Mouse (Mus musculus) left cerebral cortex, adult 8-10 months (tissue): ENCODE results near the gene Retn. TPM values are rescaled to one million over a fixed set of nuclear protein-coding genes. Genes with fewer than 3 reads are reported as not detected.

ENCODE experiments used
- total RNA-seq, 4 experiments: library from RNA; stranded (reverse); gene quantifications; 2 replicates each; pipeline ENCODE4 v1.2.4; 2022

Gene Retn
- total RNA-seq, 4 experiments from 2014 or later: 0.96 to 1.5 (median 1.1) TPM

Other genes starting within 250 kb of the Retn start
- gene Pex11g, start 188.1 kb upstream of the Retn start, total RNA-seq: 1 to 10 TPM in 1 of 4 experiments, under 1 TPM in 3; 0.41 to 1.0 (median 0.90) TPM
- gene Tex45, start 184.9 kb upstream of the Retn start, total RNA-seq: under 1 TPM in 1 of 4 experiments, not detected in 3; 0.30 TPM
- 10 to 100 TPM; 30.8 to 36.0 (median 31.9) TPM for gene Zfp358, start 162.6 kb upstream of the Retn start, total RNA-seq
- 100 to 1,000 TPM in 1 of 4 experiments, 10 to 100 TPM in 3; 85.3 to 100 (median 94.8) TPM for gene Mcoln1, start 155.3 kb upstream of the Retn start, total RNA-seq
- gene Pnpla6, start 140.4 kb upstream of the Retn start, total RNA-seq: 10 to 100 TPM; 62.6 to 70.7 (median 67.0) TPM
- gene C330021F23Rik, start 87.8 kb upstream of the Retn start, total RNA-seq: not detected
- 10 to 100 TPM; 29.0 to 34.2 (median 32.6) TPM for gene Camsap3, start 68.5 kb upstream of the Retn start, total RNA-seq
- 10 to 100 TPM; 38.1 to 41.5 (median 40.5) TPM for gene Xab2, start 34.5 kb upstream of the Retn start, total RNA-seq
- 10 to 100 TPM; 55.9 to 90.3 (median 75.7) TPM for gene Pet100, start 34.2 kb upstream of the Retn start, total RNA-seq
- gene Pcp2, start 30.2 kb upstream of the Retn start, total RNA-seq: not detected
- gene Stxbp2, start 24.8 kb upstream of the Retn start, total RNA-seq: 10 to 100 TPM; 55.4 to 80.3 (median 63.3) TPM
- under 1 TPM in 2 of 4 experiments, not detected in 2; 0.42 to 0.59 TPM for gene Mcemp1, start 10.0 kb downstream of the Retn start, total RNA-seq
- gene Fcor, start 16.6 kb downstream of the Retn start, total RNA-seq: 10 to 100 TPM; 11.6 to 18.0 (median 13.9) TPM
- gene Trappc5, start 20.5 kb downstream of the Retn start, total RNA-seq: 10 to 100 TPM; 27.3 to 29.4 (median 28.7) TPM
- not detected for gene Fcer2a, start 38.4 kb downstream of the Retn start, total RNA-seq
- gene Clec4g, start 64.9 kb downstream of the Retn start, total RNA-seq: under 1 TPM in 2 of 4 experiments, not detected in 2; 0.27 to 0.40 TPM
- gene Cd209a, start 93.2 kb downstream of the Retn start, total RNA-seq: 1 to 10 TPM in 3 of 4 experiments, under 1 TPM in 1; 0.41 to 1.5 (median 1.2) TPM
- not detected for gene Cd209e, start 198.5 kb downstream of the Retn start, total RNA-seq
- not detected for gene Cd209d, start 222.8 kb downstream of the Retn start, total RNA-seq